11 mouse cellular contexts compared by ENCODE assay signal in the genomic region with DNA sequence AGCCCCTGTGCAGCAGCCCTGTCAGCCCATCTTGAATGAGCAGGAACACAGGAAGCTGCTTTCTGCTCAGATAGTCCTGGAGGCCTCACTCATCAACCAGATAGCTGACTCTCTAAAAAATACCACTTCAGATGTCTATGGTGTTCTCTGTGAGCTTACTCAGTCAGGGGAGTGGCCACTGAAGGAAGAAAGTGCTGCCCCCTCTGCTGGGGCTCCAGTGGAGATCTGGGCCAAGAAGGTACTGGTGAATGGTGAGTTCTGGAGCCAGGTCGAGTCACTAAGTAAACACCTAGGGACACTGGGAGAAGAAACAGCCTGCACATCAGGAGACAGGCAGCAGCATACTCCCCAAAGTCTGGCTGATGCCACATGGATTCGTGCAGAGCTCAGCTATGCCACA. TPM values are rescaled to one million over a fixed set of nuclear protein-coding genes. Genes with fewer than 3 reads are reported as not detected.
DNase-seq lines count a peak whose midpoint lies in the region; ATAC-seq lines count a peak whose summit lies in the region.
"Had no signal": no experiment of that assay in that cellular context is flagged by ENCODE, and none has a peak within 500 bp of the region (broad histone marks: within the 10 kb centered on the region; RNA-seq: fewer than 3 reads in every experiment).

No protein-coding gene starts in this region.

- no peak overlapping the region for H3K4me2 ChIP-seq in embryonic facial prominence, embryonic 14.5 days (ENCODE audit: low read depth, low read length)
- peak overlapping the region; percentile 23; the same call in 1 of the 2 replicates for H3K4me2 ChIP-seq in heart, embryonic 16.5 days (ENCODE audit: low read depth, low read length)
- no peak overlapping the region for H3K4me2 ChIP-seq in liver, embryonic 13.5 days
- H3K4me2 ChIP-seq in neural tube, embryonic 15.5 days, result no peak overlapping the region
- H3K4me2 ChIP-seq: limb, embryonic 15.5 days had no signal

- DNase-seq in embryonic facial prominence, embryonic 14.5 days (ENCODE audit: low spot score), result no peak
- no peak for DNase-seq in embryonic facial prominence, embryonic 10.5 days (ENCODE audit: low spot score)
- DNase-seq in heart, adult 18-20 months, result no peak
- DNase-seq in liver, embryonic 13.5 days, result no peak
- no peak for DNase-seq in liver
- DNase-seq in frontal cortex, postnatal 36 days (ENCODE audit: low spot score in 2 of 2), result no peak
- DNase-seq: thymus, postnatal 36 days had no signal

- peaks cover 93% of the 10 kb centered on the region for H3K36me3 ChIP-seq in embryonic facial prominence, embryonic 14.5 days (ENCODE audit: control insufficient read depth, insufficient read depth, low read length)
- peaks cover 97% of the 10 kb centered on the region for H3K36me3 ChIP-seq in embryonic facial prominence, embryonic 10.5 days (replicated peaks)
- H3K36me3 ChIP-seq in heart, embryonic 16.5 days (ENCODE audit: control insufficient read depth, insufficient read depth), result peaks cover 52% of the 10 kb centered on the region
- peaks cover 79% of the 10 kb centered on the region for H3K36me3 ChIP-seq in liver, embryonic 13.5 days
- peaks cover 91% of the 10 kb centered on the region for H3K36me3 ChIP-seq in neural tube, embryonic 15.5 days

- no peaks in the 10 kb centered on the region for H3K4me1 ChIP-seq in embryonic facial prominence, embryonic 14.5 days (ENCODE audit: control insufficient read depth, insufficient read depth, low read length)
- H3K4me1 ChIP-seq in embryonic facial prominence, embryonic 10.5 days, result no peaks in the 10 kb centered on the region
- H3K4me1 ChIP-seq in heart, embryonic 16.5 days (ENCODE audit: control insufficient read depth, insufficient read depth, low read length), result peaks cover 23% of the 10 kb centered on the region
- no peaks in the 10 kb centered on the region for H3K4me1 ChIP-seq in liver, embryonic 13.5 days (replicated peaks)
- H3K4me1 ChIP-seq in neural tube, embryonic 15.5 days, result peaks cover 26% of the 10 kb centered on the region
- H3K4me1 ChIP-seq: forebrain, embryonic 10.5 days had no signal

- WGBS in embryonic facial prominence, embryonic 14.5 days, result 76% methylated on average over 2 of the region's 2 CpGs
- 76% methylated on average over 2 of the region's 2 CpGs for WGBS in embryonic facial prominence, embryonic 10.5 days
- 74% methylated on average over 2 of the region's 2 CpGs for WGBS in heart, embryonic 16.5 days
- WGBS in liver, embryonic 13.5 days (ENCODE audit: insufficient replicate concordance), result 57% methylated on average over 2 of the region's 2 CpGs
- 94% methylated on average over 2 of the region's 2 CpGs for WGBS in neural tube, embryonic 15.5 days

- H3K4me3 ChIP-seq in embryonic facial prominence, embryonic 14.5 days (ENCODE audit: low read depth, low read length), result no peak overlapping the region
- no peak overlapping the region for H3K4me3 ChIP-seq in embryonic facial prominence, embryonic 10.5 days
- no peak overlapping the region for H3K4me3 ChIP-seq in heart, embryonic 16.5 days (ENCODE audit: low read length)
- H3K4me3 ChIP-seq in liver, embryonic 13.5 days (replicated peaks), result no peak overlapping the region
- H3K4me3 ChIP-seq in neural tube, embryonic 15.5 days (replicated peaks), result no peak overlapping the region
- H3K4me3 ChIP-seq: forebrain, embryonic 10.5 days; limb, embryonic 15.5 days had no signal

- H3K9ac ChIP-seq in embryonic facial prominence, embryonic 14.5 days (ENCODE audit: low read depth, low read length), result no peak overlapping the region
- 0 out of 2 replicates have a peak overlapping the region, but pooled peaks have one; percentile 11 for H3K9ac ChIP-seq in heart, embryonic 16.5 days (ENCODE audit: low read length)
- no peak overlapping the region for H3K9ac ChIP-seq in liver, embryonic 13.5 days
- no peak overlapping the region for H3K9ac ChIP-seq in neural tube, embryonic 15.5 days (replicated peaks)
- H3K9ac ChIP-seq: limb, embryonic 15.5 days had no signal

- no peaks in the 10 kb centered on the region for H3K27me3 ChIP-seq in embryonic facial prominence, embryonic 14.5 days (replicated peaks; ENCODE audit: control insufficient read depth, insufficient read depth, low read length)
- no peaks in the 10 kb centered on the region for H3K27me3 ChIP-seq in embryonic facial prominence, embryonic 10.5 days (replicated peaks; ENCODE audit: low read depth, poor library complexity, severe bottlenecking)
- H3K27me3 ChIP-seq in heart, embryonic 16.5 days (ENCODE audit: control insufficient read depth, insufficient read depth, low read length), result no peaks in the 10 kb centered on the region
- H3K27me3 ChIP-seq in liver, embryonic 13.5 days, result no peaks in the 10 kb centered on the region
- no peaks in the 10 kb centered on the region for H3K27me3 ChIP-seq in neural tube, embryonic 15.5 days (replicated peaks)
- H3K27me3 ChIP-seq: limb, embryonic 15.5 days had no signal

- H3K27ac ChIP-seq in embryonic facial prominence, embryonic 14.5 days (replicated peaks; ENCODE audit: low read depth, low read length), result no peak overlapping the region
- H3K27ac ChIP-seq in embryonic facial prominence, embryonic 10.5 days (replicated peaks), result no peak overlapping the region
- H3K27ac ChIP-seq in heart, embryonic 16.5 days (ENCODE audit: low read length), result peak overlapping the region; percentile 81
- H3K27ac ChIP-seq in liver, embryonic 13.5 days, result 0 out of 2 replicates have a peak overlapping the region, but pooled peaks have one; percentile 50
- H3K27ac ChIP-seq in neural tube, embryonic 15.5 days (replicated peaks), result peak overlapping the region; percentile 54
- H3K27ac ChIP-seq: forebrain, embryonic 10.5 days; limb, embryonic 15.5 days had no signal

- no peaks in the 10 kb centered on the region for H3K9me3 ChIP-seq in embryonic facial prominence, embryonic 14.5 days (ENCODE audit: control insufficient read depth, low read length)
- H3K9me3 ChIP-seq in embryonic facial prominence, embryonic 10.5 days, result no peaks in the 10 kb centered on the region
- no peaks in the 10 kb centered on the region for H3K9me3 ChIP-seq in heart, embryonic 16.5 days (replicated peaks; ENCODE audit: control insufficient read depth, low read length)
- no peaks in the 10 kb centered on the region for H3K9me3 ChIP-seq in liver, embryonic 13.5 days (replicated peaks)
- no peaks in the 10 kb centered on the region for H3K9me3 ChIP-seq in neural tube, embryonic 15.5 days (replicated peaks)
- H3K9me3 ChIP-seq: forebrain, embryonic 10.5 days; limb, embryonic 15.5 days had no signal

- ATAC-seq in embryonic facial prominence, embryonic 14.5 days (ENCODE audit: low read depth), result 0 out of 2 replicates have a peak, but pooled peaks have one; percentile 9
- ATAC-seq in heart, embryonic 16.5 days (replicated peaks; ENCODE audit: extremely low read depth, insufficient read depth, low FRiP score), result no peak
- peak; percentile 31; the same call in 1 of the 2 replicates for ATAC-seq in liver, embryonic 13.5 days (ENCODE audit: low read depth)
- ATAC-seq in neural tube, embryonic 15.5 days (ENCODE audit: low FRiP score), result no peak

RNA-seq across cellular contexts. Expression of a gene that starts 27.8 kb away (rescaled TPM):
- polyA plus RNA-seq in embryonic facial prominence, embryonic 14.5 days (2014; fragmentation: Nextera tagmentation; extraction: Ambion mirVana), result 0.96 and 1.3 TPM in 2 replicates
- polyA plus RNA-seq in embryonic facial prominence, embryonic 10.5 days (2016; fragmentation: Nextera tagmentation; extraction: Ambion mirVana), result 4.7 TPM in 2 replicates
- polyA plus RNA-seq in heart, embryonic 16.5 days (2015; fragmentation: Nextera tagmentation; extraction: Ambion mirVana), result 4.8 and 5.8 TPM in 2 replicates
- total RNA-seq in heart, adult 18-20 months (2021), result under 1 TPM; 0.46 to 0.50 TPM
- 2.8 TPM in 2 replicates for polyA plus RNA-seq in liver, embryonic 13.5 days (2015; fragmentation: Nextera tagmentation; extraction: Ambion mirVana)
- 17.2 and 19.6 TPM in 2 replicates for polyA plus RNA-seq in neural tube, embryonic 15.5 days (2015; fragmentation: Nextera tagmentation; extraction: Ambion mirVana)

RNA-seq across cellular contexts. Expression of a gene that starts 50.2 kb away (rescaled TPM):
- polyA plus RNA-seq in embryonic facial prominence, embryonic 14.5 days (2014; fragmentation: Nextera tagmentation; extraction: Ambion mirVana), result 31.0 and 32.2 TPM in 2 replicates
- polyA plus RNA-seq in embryonic facial prominence, embryonic 10.5 days (2016; fragmentation: Nextera tagmentation; extraction: Ambion mirVana), result 34.2 and 35.1 TPM in 2 replicates
- polyA plus RNA-seq in heart, embryonic 16.5 days (2015; fragmentation: Nextera tagmentation; extraction: Ambion mirVana), result 44.4 and 45.5 TPM in 2 replicates
- total RNA-seq in heart, adult 18-20 months (2021), result 10 to 100 TPM; 43.5 to 49.5 TPM
- 14.0 and 15.6 TPM in 2 replicates for polyA plus RNA-seq in liver, embryonic 13.5 days (2015; fragmentation: Nextera tagmentation; extraction: Ambion mirVana)
- 41.8 TPM in 2 replicates for polyA plus RNA-seq in neural tube, embryonic 15.5 days (2015; fragmentation: Nextera tagmentation; extraction: Ambion mirVana)

Comparison
In these comparisons a context has a peak if more than half of its experiments do, and no peak if none do; other contexts are left out.
1. ATAC-seq: peak in embryonic facial prominence, embryonic 14.5 days (single experiment) and liver, embryonic 13.5 days (single experiment); none in heart, embryonic 16.5 days (single experiment) and neural tube, embryonic 15.5 days (single experiment).
2. H3K27ac ChIP-seq: peak in heart, embryonic 16.5 days (single experiment), liver, embryonic 13.5 days (single experiment) and neural tube, embryonic 15.5 days (single experiment); none in embryonic facial prominence, embryonic 14.5 days (single experiment) and embryonic facial prominence, embryonic 10.5 days (single experiment).